Mouse (Mus musculus) monocyte, adult 2 months (primary cell): ENCODE data around the gene Cmtr2.
A peak's percentile ranks its signal among the peaks of the same experiment; 100 is the strongest.

Experiments used
- DNase-seq, 2 experiments: peaks; one replicate each; pipeline ENCODE4 v3.0.0; 2022; ENCODE audit warnings: low spot score in 2 of 2, low read depth in 1 of 2

The Cmtr2 gene

DNA sequence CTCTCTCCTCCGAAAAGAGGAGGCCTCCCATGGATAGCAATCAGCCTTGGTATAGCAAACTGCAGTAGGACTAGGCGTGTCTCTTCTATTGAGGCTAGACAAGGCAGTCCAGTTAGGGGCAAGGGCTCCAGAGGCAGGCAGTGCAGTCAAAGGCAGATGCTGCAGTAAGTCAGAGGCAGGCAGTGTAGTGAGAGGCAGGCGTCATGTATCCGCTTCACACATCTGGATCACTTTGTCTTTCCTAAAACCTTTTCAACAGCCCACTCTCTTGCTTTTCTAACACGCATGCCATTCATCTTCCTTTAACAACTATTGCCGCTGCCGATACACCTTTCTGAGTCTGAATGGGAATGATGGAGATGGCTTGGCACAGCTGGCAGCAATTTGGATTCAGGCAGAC lies at the start of gene Cmtr2:
TSS of gene Cmtr2 (plus strand) at position 301 of the 400 bp plus-strand sequence.
- DNase-seq: no peak

DNA sequence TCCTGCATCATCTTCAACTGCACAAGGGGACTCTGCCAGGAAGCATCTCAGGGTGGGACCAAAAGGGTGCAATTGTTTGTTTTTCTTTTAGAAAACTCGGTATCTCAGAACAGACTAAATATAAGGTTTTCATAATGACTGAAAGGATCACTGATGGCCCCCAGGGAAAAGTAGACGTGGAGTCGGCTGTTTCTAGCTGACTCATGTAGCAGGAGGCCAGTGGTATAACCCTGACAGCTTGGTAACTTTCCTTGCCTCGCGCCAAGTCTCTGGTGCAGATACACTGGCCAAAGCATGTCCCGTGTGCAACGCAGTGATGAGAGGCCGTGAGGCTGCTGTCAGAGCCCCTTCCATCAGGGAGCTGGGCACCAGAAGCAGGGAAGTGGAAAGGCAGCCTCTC lies 49.2 kb upstream of the Cmtr2 start:
- DNase-seq: no peak

GRCm38 (mm10) chr8:110168046-110168445 lies 47.4 kb upstream of the Cmtr2 start, which contains the start of gene Calb2:
Gene Calb2 (minus strand): TSS chr8:110168210.
- DNase-seq: no peak

- no peak for DNase-seq
These were observed 43.3 kb upstream of the Cmtr2 start for GRCm38 (mm10) chr8:110172161-110172560.

- no peak for DNase-seq
These were observed 40.6 kb upstream of the Cmtr2 start for GRCm38 (mm10) chr8:110174826-110175225.

DNA sequence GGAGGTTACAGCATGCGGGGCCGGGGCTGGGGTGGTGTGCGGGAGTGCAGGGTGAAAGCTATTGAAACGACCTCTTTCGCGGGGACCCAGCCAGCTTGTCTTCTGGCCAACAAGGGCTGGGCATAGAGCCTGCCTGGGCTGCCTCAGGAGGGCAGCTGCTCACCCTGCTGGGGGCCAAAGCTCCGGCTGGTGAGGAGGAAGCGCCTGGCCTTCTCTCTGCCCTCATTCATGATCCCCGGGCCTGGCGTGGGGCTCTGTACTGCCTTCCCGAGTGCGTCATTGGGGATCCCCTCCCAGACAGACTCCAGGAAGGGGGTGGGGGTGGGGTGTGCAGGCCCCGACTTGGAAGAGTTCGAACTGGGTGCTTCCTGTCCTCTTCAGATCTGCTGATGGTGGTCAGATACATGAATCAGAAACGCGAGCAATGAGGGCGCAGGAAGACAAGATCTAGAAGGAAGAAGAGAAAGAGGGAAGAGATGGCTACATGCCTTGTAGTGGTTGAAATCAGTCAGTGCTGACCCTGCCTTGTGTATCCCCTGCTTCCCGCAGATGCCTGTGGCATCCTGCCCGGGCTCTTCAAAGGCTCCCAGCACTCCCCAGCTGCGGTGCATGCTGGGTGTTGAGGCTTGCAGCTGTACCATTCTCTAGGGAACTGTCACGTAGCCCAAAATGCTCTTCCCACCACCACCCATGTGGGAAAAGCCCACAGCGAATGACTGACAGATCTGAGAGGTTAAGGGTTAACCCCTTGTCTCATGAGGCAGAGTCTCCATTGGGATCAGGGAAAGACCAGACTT lies 37.9 kb upstream of the Cmtr2 start:
- no peak for DNase-seq

DNA sequence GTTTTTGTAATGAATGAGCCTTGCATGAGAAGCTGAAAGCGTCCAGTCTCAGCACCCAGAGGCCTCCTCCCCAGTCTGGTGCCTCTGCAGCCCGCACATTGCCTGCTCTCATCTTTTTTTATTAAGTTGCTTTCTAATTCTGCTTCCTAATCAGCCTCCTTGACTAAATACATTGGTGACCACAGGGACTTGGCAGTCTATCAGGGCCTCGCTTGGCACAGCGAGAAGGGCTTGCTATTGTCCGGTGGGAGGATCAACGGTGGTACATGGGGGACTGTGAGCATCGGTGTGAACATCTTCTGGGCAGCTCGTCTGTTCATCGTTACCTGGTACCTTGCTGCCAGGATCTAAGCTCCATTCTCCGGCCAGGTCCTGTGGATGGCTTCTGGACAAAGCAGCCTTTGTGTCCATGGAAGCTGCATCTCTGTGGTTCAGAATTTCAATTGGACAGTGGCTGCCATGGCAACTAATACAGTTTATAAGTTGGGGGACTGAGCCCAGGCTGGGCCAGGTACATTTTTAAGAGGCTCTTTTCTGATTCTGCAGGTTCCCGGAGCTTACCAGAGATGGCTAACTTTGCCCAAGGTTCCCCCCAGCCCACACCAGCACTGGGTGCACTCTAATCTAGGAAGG lies 32.6 kb upstream of the Cmtr2 start:
- DNase-seq: no peak

GRCm38 (mm10) chr8:110183748-110184147 lies 31.7 kb upstream of the Cmtr2 start:
- no peak for DNase-seq

- DNase-seq: no peak
These were observed 29.9 kb upstream of the Cmtr2 start for GRCm38 (mm10) chr8:110185538-110185937.

GRCm38 (mm10) chr8:110188961-110189750 lies 26.3 kb upstream of the Cmtr2 start:
- DNase-seq: no peak

GRCm38 (mm10) chr8:110196678-110197077 lies 18.8 kb upstream of the Cmtr2 start:
- DNase-seq: no peak

- no peak for DNase-seq
These were observed 13.7 kb upstream of the Cmtr2 start for GRCm38 (mm10) chr8:110201806-110202205.

- DNase-seq: no peak
These were observed 788 bp downstream of the Cmtr2 start for GRCm38 (mm10) chr8:110216253-110216652.

GRCm38 (mm10) chr8:110217198-110217597 lies 1.7 kb downstream of the Cmtr2 start:
- no peak for DNase-seq

GRCm38 (mm10) chr8:110217681-110218131 lies 2.2 kb downstream of the Cmtr2 start:
- peak; percentile 96 to 98 for DNase-seq

DNA sequence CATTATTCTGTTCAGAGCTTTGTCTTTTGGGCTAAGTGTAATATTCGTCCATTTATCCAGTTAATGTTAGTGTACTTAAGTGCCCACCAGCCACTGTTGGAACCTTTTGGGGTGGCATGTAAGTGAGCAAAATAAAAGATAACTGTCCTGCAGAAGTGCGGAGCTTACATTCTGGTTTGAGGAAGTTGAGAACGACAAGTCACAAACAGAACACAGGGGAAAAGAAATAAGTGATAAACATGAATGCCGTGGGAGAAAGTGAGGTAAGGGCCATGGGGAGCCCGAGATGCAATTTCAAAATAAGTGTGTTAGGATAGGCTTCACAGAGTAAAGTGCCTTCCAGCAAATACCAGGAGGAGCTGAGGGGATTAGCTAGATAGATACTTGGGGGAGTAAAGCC lies 3.0 kb downstream of the Cmtr2 start:
- DNase-seq: no peak

GRCm38 (mm10) chr8:110220936-110221335 lies 5.5 kb downstream of the Cmtr2 start:
- no peak for DNase-seq

GRCm38 (mm10) chr8:110230803-110231202 lies 15.3 kb downstream of the Cmtr2 start:
- DNase-seq: no peak

- no peak for DNase-seq
These were observed 27.1 kb downstream of the Cmtr2 start for GRCm38 (mm10) chr8:110242278-110243177.

DNA sequence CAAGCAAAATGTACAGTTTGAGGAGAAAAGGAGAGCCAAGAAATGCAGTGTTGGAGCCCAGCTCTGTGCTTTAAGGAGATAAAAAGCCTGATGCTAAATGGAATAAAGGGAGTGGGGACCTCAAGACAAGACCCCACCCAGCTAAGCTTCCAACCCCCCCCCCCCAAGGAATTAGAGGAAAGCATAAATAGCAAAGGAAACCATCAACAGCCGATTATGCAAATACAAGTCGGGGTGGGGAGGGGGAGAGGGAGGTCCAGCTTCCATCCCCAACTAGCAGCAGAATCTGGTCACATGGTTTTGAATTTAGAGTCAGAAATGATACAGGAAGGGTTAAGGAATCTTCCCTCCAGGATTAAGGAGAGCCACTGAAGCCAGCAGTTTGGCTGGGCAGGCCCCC lies 29.1 kb downstream of the Cmtr2 start:
- DNase-seq: no peak

DNA sequence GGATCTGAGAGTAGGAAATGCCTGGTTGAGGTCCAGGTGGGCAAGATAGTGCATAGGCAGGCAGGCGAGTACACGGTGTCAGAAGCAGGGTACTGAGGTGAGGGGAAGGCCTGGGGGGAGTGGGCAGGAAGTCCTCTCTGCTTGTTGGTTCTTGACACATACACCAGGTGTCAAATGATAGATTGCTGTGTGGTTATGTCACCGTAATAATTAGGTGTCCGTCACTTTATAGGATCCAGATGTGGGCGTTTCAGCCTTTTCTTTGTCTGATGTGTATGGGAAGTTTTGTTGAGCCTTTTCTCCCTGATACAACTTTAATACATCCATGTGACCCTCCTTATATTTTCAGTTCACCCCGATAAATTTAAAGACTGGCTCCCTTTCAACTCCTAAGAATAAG lies 31.8 kb downstream of the Cmtr2 start:
- DNase-seq: no peak
